Mouse (Mus musculus): Measurements from ENCODE around the gene Lmbr1l. TPM values are rescaled to one million over a fixed set of nuclear protein-coding genes. Genes with fewer than 3 reads are reported as not detected.
"Not testable (repeated sequence)": the region's sequence is repeated elsewhere in the genome, so short reads cannot be mapped to it uniquely, and the experiment has no call there.

The Lmbr1l gene
- total RNA-seq (2021), result 10 to 100 TPM; 12.1 to 14.0 TPM
- long read RNA-seq, experiment 1, partial matches to known transcripts, result 1 of 4 reads
- long read RNA-seq, experiment 1, other reads (novel, unspliced or antisense), result 1 of 4 reads
- long read RNA-seq, experiment 2, transcript Lmbr1l-201 (17 exons, 2,304 nt), result major isoform, 6 of 10 reads
- long read RNA-seq, experiment 2, partial matches to known transcripts, result 2 of 10 reads
- long read RNA-seq, experiment 2, other reads (novel, unspliced or antisense), result 2 of 10 reads

DNA sequence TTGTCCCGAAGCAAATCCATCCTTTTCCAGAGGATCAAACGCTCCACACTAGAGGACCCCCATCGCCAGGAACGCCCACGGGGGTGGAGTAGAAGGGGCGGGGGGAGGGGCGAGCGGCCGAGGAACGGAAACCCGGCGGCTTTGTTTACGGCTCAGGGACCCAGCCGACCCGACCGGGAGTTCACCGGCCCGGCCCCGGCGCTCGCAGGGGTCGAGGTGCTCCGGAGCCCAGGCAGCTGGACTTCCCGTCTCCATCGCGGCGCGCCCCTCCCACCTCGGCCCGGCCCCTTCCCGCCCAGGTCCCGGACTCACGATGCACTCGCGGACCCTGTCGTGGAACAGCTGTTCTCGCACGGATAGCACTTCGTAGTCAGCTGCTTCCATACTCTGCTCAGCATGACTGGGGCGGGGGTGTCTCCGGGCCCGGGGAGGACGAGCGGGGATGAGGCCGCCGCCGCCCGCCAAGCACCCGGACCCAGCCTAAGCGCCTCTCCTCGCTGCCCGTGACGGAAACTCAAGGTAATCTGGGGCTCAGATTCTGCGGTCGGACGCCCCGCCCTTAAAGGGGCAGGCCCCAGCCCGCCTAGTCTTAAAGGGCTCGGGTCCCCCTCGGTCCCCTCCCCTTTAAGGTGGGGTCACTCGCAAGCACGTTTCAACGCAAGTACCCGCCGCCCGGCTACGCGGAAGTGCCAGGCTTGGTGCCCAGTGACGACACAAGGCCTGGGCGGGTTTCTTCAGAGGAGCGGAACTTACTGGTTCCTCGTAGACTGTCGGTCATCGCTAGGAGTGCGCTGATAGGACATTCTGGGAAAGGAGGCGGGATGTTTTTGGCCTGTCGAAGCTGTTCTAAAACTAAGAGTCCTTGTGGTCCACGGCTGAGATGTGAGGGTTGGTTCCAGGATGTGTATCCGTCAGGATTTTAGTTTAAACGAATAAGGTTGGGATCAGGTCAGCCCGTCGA lies at the start of gene Lmbr1l:
Lmbr1l (minus strand) TSS at position 694 of the 961 bp plus-strand sequence.
- peak; percentile 92 to 93 for DNase-seq (ENCODE audit: low spot score in 2 of 2)

DNA sequence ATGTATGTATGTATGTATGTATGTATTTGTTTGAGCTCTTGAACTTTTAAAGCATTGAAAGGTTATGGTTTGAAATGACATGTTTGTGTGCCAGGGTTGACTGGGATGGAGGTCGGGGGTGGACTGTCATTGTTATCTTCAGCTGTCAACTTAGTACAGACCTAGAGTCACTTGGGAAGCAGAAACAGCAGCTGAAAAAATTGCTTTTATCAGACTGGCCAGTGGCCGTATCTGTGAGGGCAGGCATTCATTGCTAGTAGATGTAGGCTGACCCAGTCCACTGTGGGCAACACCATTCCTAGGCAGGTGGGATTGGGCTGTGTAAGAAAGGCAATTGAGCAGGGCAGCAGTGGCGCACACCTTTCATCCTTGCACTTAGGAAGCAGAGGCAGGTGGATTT lies 41.5 kb upstream of the Lmbr1l start:
- no peak for DNase-seq (ENCODE audit: low spot score in 2 of 2)

DNA sequence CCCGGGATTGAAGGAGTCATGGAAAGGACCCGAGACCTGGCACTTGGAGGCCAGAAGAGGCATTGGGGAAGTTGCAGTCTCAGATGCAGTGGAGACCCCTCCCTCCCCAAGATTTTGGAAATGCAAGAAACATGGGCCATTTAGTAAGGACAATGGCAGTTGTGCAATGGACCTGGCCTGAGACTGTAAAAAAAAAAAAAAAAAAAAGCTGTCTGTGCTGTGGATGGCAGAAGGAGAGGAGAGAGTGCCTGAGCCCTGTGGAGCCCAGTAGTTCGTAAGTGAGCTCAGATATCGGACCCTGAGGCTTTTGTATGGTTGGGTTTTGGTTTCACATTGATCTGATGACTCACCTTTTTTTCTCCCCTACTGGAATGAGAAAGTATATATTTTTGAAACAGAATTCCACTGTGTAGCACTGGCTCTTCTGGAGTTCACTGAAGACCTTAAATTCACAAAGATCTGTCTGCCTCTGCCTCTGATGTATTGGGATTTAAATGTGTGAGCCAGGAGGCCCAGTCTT lies 40.9 kb upstream of the Lmbr1l start:
- DNase-seq (ENCODE audit: low spot score in 2 of 2), result no peak

DNA sequence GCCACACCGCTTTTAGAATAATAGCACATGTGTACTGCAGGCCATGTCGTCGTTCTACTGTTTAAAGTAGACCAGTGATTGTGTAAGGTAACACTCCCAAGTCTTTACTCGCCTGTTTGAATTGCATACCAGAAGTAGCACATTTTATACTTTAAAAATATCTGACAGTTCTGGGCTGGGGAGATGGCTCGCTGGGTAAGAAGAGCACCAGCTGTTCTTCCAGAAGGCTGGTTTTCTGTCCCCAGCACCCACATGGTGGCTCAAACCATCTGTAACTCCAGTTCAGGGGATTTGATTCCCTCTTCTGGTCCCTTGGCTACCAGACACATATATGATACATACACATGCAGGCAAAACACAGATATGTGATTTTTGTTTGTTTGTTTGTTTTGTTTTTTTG lies 39.4 kb upstream of the Lmbr1l start:
- no peak for DNase-seq (ENCODE audit: low spot score in 2 of 2)

DNA sequence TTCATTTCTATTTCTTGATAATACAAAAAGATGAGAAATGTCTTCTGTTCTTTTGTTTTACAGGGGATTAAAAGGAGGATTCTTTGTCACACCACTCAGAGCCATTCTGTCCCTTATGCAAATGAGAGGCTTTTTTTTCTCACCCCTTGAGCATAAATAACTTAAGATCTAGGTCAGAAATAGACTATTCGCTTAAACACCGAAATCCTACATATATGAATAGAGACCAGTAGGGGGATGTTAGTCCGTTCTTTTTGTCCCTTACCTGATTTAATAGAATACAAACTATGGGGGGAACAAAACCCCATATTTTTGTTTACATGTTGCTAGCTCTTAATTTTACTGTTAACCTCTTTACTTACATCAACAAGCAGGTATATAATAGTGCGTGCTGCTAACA lies 38.0 kb upstream of the Lmbr1l start:
- DNase-seq (ENCODE audit: low spot score in 2 of 2), result no peak

DNA sequence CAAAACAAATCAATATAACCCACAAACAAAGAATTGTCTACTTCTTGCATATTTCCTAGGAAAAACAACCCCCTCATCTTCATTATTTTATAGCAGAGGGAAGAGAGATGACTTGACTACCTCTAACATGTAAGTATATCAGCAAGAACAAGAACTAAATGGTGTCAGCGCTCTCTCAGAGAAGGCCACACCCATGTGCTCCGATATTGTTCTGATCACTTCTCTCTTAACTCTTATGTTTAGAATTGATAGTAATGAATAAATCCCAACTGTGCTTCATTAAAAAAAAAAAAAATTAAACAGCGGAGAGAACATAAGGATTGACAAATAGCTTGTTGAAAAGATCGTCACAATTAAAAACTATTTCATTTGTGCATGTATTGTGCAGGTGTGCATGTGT lies 37.3 kb upstream of the Lmbr1l start:
- DNase-seq (ENCODE audit: low spot score in 2 of 2), result no peak

DNA sequence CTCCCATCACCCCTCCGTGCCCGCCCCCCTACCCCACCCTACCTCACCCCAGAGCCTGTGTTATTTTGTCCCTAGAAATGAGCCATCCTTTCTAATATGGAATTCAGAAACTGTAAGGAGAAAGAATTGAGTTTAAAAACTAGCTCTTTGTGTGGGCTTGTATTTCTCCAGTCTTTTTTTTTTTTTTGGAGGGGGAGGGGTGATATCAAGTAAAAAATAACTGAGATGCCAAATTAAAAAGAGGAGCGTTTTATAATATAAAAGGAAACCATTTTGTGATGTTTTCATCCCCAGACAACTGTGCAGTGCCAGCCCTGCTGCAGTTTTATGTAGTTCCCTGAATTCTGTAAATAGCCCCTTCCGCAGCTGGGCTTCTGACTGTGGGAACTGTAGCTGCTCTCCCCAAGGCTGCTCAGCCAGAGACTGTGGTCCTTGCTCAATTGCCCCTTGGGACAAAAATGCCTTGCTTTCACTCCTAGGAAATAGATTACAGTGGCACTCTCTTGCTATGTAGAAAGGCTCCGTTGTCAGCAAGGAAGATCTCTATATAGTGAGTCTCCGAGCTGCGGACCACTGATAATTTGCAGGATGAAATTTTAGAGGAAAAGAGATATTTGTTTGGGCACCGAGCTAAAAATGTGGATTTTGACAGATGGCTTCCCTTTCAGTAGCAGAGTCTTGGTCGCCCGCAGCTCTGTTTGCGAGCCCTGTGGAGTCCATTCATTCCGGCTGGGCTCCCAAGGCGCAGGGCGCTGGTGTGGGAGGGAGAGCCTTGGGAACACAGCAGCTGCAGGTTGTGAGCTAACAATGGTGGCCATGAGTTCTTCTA lies 36.6 kb upstream of the Lmbr1l start:
- no peak for DNase-seq (ENCODE audit: low spot score in 2 of 2)

DNA sequence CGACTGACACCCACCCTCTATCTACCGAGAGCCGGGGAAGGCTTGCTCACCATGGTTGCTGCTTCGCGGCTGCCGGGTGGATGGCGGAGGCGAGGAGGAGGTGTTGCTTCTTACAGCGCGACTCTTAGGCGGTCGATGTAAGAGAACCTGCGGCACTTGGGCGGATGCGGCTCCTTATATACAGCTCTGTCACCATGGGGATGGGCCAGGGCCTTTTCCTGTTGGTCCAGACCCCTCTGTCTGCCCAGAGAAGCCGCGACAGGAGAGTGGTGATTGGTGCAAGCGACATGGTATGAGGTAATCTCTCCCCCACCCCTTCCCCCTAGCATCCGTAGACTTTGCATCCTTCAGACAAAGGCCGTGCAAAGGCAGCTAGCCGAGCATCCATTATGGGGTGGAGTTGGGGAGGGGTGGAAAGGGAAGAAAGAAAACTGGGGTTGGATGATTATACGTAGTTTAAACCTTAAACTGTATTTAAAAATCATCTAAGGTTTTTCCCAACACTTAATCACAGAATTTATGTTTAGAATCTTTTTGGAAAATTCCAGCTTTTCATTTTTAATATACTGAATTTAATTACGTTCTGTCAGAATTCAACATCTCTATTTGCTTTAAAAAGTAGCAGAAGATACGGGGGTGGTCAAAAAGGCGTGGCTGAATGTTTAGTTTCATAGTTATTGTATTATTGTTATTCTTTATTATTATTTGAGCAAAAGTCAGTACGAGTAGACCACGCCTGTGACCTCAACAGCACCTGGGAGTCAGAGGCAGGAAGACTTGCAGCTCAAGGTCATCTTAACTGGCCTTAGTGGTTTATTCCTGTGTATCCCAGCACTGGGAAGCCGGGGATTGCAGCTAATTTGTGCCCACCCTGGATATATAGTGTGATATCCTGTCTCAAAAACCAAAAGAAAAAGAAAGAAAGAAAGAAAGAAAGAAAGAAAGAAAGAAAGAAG lies 35.6 kb upstream of the Lmbr1l start, which contains the start of the genes Gm49450 and Tuba1a:
Gm49450 (minus strand) TSS at position 151 of the 956 bp plus-strand sequence.
Tuba1a (minus strand) TSS at position 303 of the 956 bp plus-strand sequence.
- peak in 1 of 2 experiments; percentile 72 for DNase-seq (ENCODE audit: low spot score in 2 of 2)

DNA sequence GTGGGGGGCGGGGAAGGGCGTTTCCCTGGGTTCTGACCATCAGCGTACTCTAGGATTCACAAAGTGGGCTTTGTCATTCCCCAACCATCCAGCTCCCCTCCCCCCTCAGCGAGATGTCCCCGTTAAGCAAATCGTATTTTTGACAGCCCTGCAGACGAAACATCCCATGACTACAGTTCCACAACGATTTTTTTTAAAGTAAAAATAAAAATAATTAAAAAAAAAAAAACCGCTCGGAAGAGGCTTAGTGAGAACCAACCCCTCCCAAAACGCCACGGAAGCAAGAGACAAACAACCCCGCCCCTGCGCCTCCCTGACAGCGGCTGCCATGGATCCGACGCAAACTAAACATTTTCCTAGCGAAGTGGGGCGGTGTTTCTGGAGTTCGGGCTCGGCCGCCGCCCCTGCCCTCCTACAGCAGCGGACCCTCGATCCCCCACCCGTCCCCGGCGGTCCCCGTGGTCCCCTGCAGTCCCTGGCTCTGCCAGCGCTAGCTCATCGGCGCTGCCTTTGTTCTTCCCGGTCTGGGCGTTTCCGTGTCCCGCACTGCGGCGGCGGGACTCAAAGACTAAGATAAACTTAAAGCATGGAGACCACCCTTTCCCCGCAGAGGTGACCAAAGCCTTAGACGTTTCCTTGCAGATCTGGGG lies 34.8 kb upstream of the Lmbr1l start:
- DNase-seq (ENCODE audit: low spot score in 2 of 2), result peak; percentile 65 to 72

DNA sequence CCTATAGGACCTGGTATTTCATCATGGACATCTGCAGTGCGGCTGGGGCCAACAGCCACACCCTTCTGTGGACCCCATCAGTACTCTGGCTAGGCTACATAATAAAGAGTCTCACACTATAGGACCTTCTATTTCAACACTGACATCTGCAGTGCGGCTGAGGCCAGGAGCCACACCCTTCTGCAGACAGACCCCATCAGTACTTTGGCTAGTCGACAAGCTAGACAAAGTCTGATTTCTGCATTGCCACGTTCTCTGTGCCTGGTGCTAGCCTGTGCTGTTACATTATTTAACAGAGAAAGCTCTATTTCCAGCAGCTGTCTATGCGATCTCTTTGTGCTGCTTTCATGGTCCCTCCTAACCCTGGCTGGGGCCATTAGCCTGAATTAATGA lies 34.0 kb upstream of the Lmbr1l start:
- DNase-seq (ENCODE audit: low spot score in 2 of 2), result no peak

DNA sequence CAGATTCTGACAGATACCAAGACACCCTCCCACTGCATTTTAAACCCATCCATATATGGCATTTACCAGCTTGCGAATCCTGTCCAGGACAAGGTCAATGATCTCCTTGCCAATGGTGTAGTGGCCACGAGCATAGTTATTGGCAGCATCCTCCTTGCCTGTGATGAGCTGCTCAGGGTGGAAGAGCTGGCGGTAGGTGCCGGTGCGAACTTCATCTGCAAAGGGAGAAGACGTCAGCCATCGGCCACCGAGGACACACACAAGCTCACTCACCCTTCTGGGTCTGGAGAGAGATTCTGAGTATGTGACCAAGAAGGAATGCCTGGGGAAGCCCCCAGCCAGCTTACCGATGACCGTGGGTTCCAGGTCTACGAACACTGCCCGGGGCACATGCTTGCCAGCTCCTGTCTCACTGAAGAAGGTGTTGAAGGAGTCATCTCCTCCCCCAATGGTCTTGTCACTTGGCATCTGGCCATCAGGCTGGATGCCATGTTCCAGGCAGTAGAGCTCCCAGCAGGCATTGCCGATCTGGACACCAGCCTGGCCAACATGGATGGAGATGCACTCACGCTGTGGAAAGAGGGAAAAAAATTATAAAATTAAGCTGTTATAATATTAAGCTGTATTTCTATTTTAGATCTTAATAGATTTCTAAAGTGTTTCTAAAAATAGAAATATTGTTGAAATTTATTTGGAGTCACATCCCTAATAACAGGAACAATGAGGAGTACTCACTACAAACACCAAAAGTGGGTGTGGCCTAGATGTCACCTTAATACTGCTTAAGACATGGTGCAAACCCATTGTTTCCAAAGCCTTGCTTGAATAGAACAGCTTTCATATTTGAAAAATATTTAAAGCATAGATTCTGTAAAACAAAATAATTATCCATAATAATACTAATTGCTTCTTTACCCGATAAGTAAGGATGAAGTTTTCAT lies 33.4 kb upstream of the Lmbr1l start:
- DNase-seq (ENCODE audit: low spot score in 2 of 2), result not testable (repeated sequence)

DNA sequence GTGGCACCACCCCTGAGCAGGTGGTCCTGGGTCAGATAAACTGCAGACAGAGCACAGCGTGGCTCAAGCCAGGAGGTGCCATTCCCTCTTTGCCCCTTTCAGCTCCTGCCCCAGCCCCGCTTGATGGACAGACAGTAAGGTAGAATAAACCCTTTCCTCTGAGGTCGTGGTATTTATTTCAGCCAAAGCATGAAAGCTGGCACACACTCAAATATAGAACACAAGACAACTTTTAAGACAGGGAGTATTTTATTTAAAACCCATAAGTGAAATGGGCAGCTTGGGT lies 31.5 kb upstream of the Lmbr1l start:
- DNase-seq (ENCODE audit: low spot score in 2 of 2), result no peak

DNA sequence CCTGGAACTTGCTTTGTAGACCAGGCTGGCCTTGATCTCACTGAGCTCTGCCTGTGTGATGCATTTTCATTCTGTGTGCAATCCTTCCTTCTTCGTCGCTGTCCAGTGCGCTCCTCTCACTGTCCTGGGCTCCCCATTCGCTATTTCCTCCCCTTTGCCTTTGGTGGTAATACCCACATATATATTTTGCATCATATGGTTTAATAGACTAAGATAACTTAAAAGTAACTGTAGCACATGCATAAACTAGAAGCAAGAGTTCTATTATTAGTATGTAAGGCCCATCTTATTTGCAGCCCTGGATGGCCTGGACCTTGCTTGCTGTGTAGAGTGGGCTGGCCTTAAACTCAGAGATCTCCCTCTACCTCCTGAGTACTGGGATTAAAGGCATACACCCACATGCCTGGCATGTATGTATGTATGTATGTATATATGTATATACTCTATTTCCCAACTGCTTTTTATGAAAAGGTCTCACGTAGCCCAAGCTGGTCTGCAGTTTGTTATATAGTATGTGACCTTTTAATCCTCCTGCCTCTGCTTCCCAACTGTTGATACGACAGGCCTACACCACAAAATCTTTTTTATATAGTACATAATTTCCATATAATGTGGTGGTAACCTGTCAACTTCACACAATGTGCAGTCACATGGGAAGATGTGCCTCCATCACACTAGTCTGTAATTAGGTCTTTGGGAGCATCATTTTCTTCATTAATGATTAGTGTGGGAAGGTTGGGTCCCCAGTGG lies 31.0 kb upstream of the Lmbr1l start:
- DNase-seq (ENCODE audit: low spot score in 2 of 2), result no peak

DNA sequence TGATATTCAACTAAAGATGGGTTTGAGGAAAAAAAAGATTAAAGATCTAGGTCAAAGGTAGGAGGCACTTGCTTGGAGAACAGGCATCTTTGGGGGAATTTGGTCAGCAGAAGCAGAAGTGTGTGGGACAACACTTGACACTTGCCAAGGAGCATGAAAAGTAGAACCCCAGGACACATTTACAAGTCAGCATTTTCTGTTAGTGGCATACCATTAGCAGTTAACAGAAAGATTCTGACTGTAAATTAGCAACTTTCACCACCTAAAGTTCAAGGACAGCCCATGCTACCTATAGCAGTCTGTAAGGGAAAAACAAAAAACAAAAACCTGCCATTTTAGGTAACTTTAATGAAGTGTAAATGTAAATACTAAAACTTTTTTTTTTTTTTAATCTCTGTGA lies 30.4 kb upstream of the Lmbr1l start:
- DNase-seq (ENCODE audit: low spot score in 2 of 2), result no peak

DNA sequence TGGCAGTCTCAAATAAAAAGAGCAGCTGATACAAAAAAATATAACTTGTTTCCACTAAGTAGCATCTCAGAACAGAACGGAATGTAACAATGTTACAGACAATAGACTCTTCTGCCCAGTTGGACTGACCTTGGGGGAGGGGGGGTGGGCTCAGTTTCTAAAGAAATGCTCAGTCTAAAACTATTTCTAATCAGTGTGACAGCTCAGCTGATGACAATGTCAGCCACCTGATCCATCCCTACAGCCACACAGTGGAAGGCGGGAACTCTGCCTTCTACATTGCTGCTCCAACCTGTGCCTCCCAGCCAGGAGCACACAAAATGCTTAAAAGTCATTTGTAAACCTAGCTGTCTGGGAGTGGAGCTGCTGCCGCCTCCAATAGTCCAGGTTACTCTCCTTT lies 29.9 kb upstream of the Lmbr1l start:
- no peak for DNase-seq (ENCODE audit: low spot score in 2 of 2)

DNA sequence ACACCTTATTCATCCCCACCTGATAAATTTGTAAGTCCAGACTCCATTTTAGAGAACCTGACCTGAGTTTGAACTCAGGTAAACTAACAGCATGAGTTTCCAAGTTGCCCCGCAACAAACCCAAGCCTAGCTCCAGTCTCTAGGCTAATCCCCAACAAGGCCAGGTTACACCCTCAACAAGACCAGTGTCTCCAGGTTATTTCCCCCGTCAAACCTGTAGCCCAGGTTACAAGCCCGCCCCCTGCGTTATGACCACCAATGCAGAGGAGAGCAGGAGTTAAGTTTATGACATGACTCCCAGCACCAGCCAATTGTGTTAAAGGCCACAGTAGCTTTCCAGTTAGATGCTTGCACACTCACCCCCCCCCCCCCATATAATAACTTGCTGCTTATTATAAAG lies 25.1 kb upstream of the Lmbr1l start:
- no peak for DNase-seq (ENCODE audit: low spot score in 2 of 2)

DNA sequence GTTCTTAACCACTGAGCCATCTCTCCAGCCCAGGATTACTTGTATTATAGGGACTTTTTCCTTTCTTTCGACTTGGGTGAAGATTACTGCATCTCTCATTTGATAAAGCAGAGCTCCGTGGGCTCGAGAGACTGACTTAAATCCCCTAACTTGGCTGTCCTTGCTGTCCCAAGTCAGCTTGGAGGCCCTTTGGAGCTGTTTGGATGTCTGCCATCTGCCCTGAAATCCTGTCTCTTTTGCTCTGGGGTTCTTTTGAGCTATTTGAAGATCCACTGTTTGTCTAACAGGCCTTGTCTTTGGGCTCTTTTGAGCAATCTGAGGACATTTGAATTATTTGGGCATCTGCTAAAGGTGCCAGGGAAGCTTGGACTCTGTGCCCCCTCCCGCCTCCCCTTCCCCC lies 24.1 kb upstream of the Lmbr1l start:
- no peak for DNase-seq (ENCODE audit: low spot score in 2 of 2)

DNA sequence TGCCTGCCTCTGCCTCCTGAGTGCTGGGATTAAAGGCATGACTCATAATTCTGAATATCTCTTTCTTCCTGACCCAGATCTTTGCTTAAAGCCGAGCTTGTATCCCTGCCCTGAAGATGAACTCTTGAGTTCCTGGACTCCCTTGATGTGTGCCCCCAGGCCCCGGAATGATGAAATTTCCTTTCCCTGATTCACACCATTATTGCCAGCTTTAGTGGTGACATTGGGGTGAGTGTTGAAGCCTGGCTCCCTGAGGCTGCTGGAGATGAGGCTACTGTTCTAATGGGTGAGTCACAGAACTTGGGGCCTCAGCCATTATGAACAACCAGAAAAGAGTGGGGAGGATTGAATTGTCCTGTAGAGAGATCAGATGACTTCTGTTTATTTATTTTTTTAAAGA lies 23.5 kb upstream of the Lmbr1l start:
- no peak for DNase-seq (ENCODE audit: low spot score in 2 of 2)

Measured in adrenal gland, adult 18-20 months (tissue).